Mouse (Mus musculus) midbrain, embryonic 16.5 days (tissue): ENCODE measurements at regions not wholly inside any gene's neighbourhood (a gene's known extent, or its start where the extent isn't known, plus 50 kb on each side); places are given as distances from the start of the nearest gene placed in this dataset.

Experiments used
- ATAC-seq: fragments of 200-750 bp; cut with Nextera tagmentation; 2 replicates; pipeline ENCODE4 v1.8.0; 2017; ENCODE audit warnings: moderate TSS enrichment
- H3K27ac ChIP-seq: fragments of 300-500 bp; sonication (generic); 2 replicates; pipeline ENCODE4 v1.5.1; 2014; ENCODE audit warnings: mild to moderate bottlenecking, low read length, mixed read lengths
- H3K27me3 ChIP-seq: fragments of 300-500 bp; sonication (generic); 2 replicates; pipeline ENCODE4 v1.6.1; 2014; ENCODE audit warnings: low read depth, low read length, mixed read lengths; ENCODE audit not compliant: control insufficient read depth, insufficient read depth
- H3K36me3 ChIP-seq: fragments of 300-500 bp; sonication (generic); 2 replicates; pipeline ENCODE4 v1.6.1; 2014; ENCODE audit warnings: mild to moderate bottlenecking, low read length, moderate library complexity, mixed read lengths; ENCODE audit not compliant: control insufficient read depth, insufficient read depth
- H3K4me1 ChIP-seq: fragments of 300-500 bp; sonication (generic); 2 replicates; pipeline ENCODE4 v1.6.1; 2014; ENCODE audit warnings: mild to moderate bottlenecking, low read length, mixed read lengths; ENCODE audit not compliant: control insufficient read depth, insufficient read depth
- H3K4me2 ChIP-seq: fragments of 300-500 bp; sonication (generic); 2 replicates; pipeline ENCODE4 v1.6.1; 2014; ENCODE audit warnings: mild to moderate bottlenecking, low read length, mixed read lengths
- H3K4me3 ChIP-seq: fragments of 300-500 bp; sonication (generic); 2 replicates; pipeline ENCODE4 v1.5.1; 2014; ENCODE audit warnings: low read depth, mild to moderate bottlenecking, low read length, moderate library complexity, mixed read lengths
- H3K9ac ChIP-seq: fragments of 300-500 bp; sonication (generic); 2 replicates; pipeline ENCODE4 v1.6.1; 2014; ENCODE audit warnings: low read depth, low read length, mixed read lengths
- H3K9me3 ChIP-seq: fragments of 300-500 bp; sonication (generic); replicated peaks from 2 replicates; pipeline ENCODE4 v1.6.1; 2014; ENCODE audit warnings: mild to moderate bottlenecking, low read length, mixed read lengths; ENCODE audit not compliant: control insufficient read depth, poor library complexity, severe bottlenecking
- WGBS: fragments of 180-500 bp; shearing (Covaris S2); extraction: QIAGEN DNeasy Blood & Tissue Kit; methylation state at CpG from one replicate; pipeline ENCODE4 v1.1.7; 2014; 5-methylcytosine and 5-hydroxymethylcytosine counted together

DNA sequence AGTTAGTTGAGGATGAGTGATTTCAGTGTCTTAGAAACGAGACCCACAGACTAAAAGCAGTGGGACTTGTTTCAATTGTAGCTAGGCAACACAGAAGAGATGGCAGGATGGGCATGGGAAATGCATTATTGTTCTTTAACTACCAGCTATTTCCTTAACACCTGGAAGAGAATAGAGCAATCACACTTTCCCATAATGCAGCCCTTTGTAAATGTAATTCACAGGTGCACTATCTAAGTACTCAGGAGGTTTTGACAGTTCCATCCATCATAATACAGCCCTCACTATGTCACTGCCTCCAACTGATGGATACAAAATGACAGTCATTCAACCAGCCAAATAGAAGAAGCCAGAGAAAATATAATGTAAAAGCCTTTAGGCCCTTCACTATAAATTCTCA, 697.3 kb downstream of the Prdm13 start:
- no peaks in the 10 kb centered on the region for H3K27me3 ChIP-seq
- H3K36me3 ChIP-seq: no peaks in the 10 kb centered on the region
- no peak overlapping the region for H3K9ac ChIP-seq
- no peaks in the 10 kb centered on the region for H3K4me1 ChIP-seq
- 48% methylated on average over 1 of the region's 1 CpGs for WGBS
- no peaks in the 10 kb centered on the region for H3K9me3 ChIP-seq
- 0 out of 2 replicates have a peak, but pooled peaks have one; percentile 42 for ATAC-seq
- H3K4me2 ChIP-seq: no peak overlapping the region
- no peak overlapping the region for H3K4me3 ChIP-seq
- H3K27ac ChIP-seq: no peak overlapping the region

DNA sequence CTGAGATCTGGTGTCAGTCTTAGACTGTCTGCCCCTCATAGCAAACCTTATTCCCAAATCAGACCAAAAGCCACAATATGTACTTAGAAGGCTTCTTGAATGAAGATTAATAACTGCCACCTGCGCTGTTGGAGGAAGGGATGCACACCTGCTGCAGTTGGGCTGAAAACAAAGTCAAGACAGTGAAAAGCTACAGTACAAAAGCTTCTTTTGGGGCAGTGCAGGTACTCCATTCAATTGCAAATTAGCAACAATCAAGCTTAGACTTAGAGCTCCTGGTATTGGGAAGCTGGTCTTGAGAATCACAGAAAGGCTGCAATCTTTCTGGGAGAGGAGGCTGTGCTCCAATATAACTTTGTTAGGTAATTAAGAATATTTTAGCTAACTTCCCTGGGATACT, 712.3 kb downstream of the Prdm13 start:
- no peaks in the 10 kb centered on the region for H3K4me1 ChIP-seq
- H3K9ac ChIP-seq: no peak overlapping the region
- no peak overlapping the region for H3K4me3 ChIP-seq
- no peak for ATAC-seq
- no peak overlapping the region for H3K27ac ChIP-seq
- no peaks in the 10 kb centered on the region; the same call in 1 of the 2 replicates for H3K9me3 ChIP-seq
- 91% methylated on average over 1 of the region's 1 CpGs for WGBS
- no peak overlapping the region for H3K4me2 ChIP-seq
- no peaks in the 10 kb centered on the region for H3K27me3 ChIP-seq
- H3K36me3 ChIP-seq: no peaks in the 10 kb centered on the region

DNA sequence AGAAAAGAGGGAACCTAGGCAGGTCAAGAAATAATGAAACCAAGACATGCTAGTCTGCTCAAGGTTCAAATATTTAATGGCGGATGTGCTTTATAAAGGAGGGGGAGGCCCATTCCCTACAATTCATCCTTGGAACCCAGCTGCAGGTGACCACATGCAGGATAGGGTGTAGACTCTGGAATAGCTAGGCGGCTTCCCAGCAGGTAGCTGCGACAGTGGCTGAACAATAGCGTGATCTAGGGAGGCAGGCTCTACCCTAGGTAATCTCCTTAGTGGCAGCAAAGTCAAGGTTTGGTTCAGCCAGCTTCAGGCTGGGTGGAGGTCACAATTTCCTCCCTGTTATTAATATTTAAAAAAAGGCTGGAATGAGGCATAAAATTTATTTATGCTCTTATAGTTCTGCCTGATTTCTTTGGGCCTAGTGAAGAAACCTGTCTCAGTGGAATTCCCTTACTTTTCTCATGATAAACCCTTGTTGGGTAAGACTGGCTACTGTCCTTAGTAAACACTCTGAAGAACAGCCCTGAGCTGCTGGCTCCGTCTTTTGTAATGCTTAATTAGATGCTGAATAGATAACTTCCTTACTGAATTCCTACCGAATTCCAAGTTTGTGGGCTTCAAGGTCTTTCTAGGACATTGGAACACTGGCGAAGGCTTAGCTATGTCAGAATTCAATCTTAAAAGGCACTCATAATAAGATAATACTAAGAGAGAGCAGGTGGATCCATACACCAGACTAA, 713.5 kb downstream of the Prdm13 start:
- H3K27ac ChIP-seq: no peak overlapping the region
- H3K36me3 ChIP-seq: no peaks in the 10 kb centered on the region
- no peak overlapping the region for H3K9ac ChIP-seq
- H3K4me2 ChIP-seq: no peak overlapping the region
- no peaks in the 10 kb centered on the region for H3K4me1 ChIP-seq
- ATAC-seq: no peak
- H3K27me3 ChIP-seq: no peaks in the 10 kb centered on the region
- 92% methylated on average over 7 of the region's 7 CpGs for WGBS
- H3K9me3 ChIP-seq: no peaks in the 10 kb centered on the region; the same call in 1 of the 2 replicates
- H3K4me3 ChIP-seq: no peak overlapping the region

DNA sequence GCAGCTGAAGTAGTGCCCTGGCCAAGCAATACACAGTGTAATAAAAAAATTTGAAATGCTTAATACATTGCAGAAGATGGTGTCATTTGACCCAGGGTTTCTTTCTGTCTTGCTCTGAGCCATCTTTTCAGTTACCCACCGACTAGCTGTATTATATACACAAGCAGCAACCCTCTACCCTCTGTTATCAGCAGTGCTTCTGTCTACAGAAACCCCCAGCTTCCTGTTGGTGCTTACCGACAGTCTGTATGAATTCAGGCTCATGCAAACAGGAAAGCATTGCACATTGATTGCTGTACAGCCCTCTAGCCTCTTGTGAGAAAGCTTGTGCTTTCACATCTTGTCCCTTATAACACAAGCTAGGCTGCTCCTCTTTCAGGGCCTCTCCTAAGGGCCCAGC, 736.1 kb downstream of the Prdm13 start:
- Histone ChIP-seq H3K4me1 (no peaks in the 10 kb centered on the region), H3K36me3 (no peaks in the 10 kb centered on the region), H3K9me3 (no peaks in the 10 kb centered on the region), H3K4me3 (no peak overlapping the region), H3K27ac (no peak overlapping the region), H3K27me3 (no peaks in the 10 kb centered on the region), H3K9ac (no peak overlapping the region), H3K4me2 (no peak overlapping the region)
- ATAC-seq: no peak
- WGBS: 63% methylated on average over 2 of the region's 2 CpGs
